Mouse (Mus musculus): ENCODE measurements around the gene Nkx3-2. TPM values are rescaled to one million over a fixed set of nuclear protein-coding genes. Genes with fewer than 3 reads are reported as not detected.

Nkx3-2 gene
- total and polyA plus RNA-seq, 3 experiments: not detected

GRCm38 (mm10) chr5:41765626-41766405 is 1.5 kb upstream of the Nkx3-2 start:
- no peak for DNase-seq (ENCODE audit: low read depth, low spot score)
- no peak overlapping the region for H3K9ac ChIP-seq (ENCODE audit: control insufficient read depth, low read depth, low read length, poor library complexity, severe bottlenecking)
- H3K27me3 ChIP-seq (ENCODE audit: control insufficient read depth in 1 of 2, insufficient read depth in 2 of 2, low read length in 2 of 2): no peaks in the 10 kb centered on the region
- no peaks in the 10 kb centered on the region for H3K9me3 ChIP-seq (replicated peaks; ENCODE audit: insufficient read depth, low read length)
- no peak overlapping the region for H3K4me3 ChIP-seq (ENCODE audit: control insufficient read depth in 1 of 2, insufficient read depth in 1 of 2, low read depth in 2 of 2, low read length in 2 of 2)
- H3K79me2 ChIP-seq (ENCODE audit: control insufficient read depth, insufficient read depth, low read length, poor library complexity): no peaks in the 10 kb centered on the region
- no peaks in the 10 kb centered on the region for H3K4me1 ChIP-seq (ENCODE audit: control insufficient read depth in 1 of 2, insufficient read depth in 2 of 2, low read length in 2 of 2)
- TF ChIP-seq JUND (IDR thresholded peaks at IDR 0.05; ENCODE audit: low read depth, low read length) (no peak), MAZ (IDR thresholded peaks at IDR 0.05; ENCODE audit: low read depth, low read length) (no peak), SMC3 (IDR thresholded peaks at IDR 0.05; ENCODE audit: low read depth, low read length) (no peak), BHLHE40 (IDR thresholded peaks at IDR 0.05; ENCODE audit: borderline replicate concordance, low read depth, low read length) (no peak), MAX (IDR thresholded peaks at IDR 0.05; ENCODE audit: low read length) (no peak), GABPA (IDR thresholded peaks at IDR 0.05; ENCODE audit: low read depth, low read length) (no peak), MAFK (IDR thresholded peaks at IDR 0.05; ENCODE audit: borderline replicate concordance, low read depth, low read length) (no peak), GATA1 (IDR thresholded peaks at IDR 0.05; ENCODE audit: low read depth, low read length) (no peak), SIN3A (IDR thresholded peaks at IDR 0.05; ENCODE audit: low read length) (no peak), USF1 (IDR thresholded peaks at IDR 0.05; ENCODE audit: low read depth, low read length) (no peak), MXI1 (IDR thresholded peaks at IDR 0.05; ENCODE audit: low read depth, low read length) (no peak), NELFE (IDR thresholded peaks at IDR 0.05; ENCODE audit: low read depth, low read length) (no peak), MYC (IDR thresholded peaks at IDR 0.05; ENCODE audit: low read depth, low read length) (no peak), TAL1 (IDR thresholded peaks at IDR 0.05; ENCODE audit: low read length) (no peak)
- no peak overlapping the region for H3K27ac ChIP-seq (ENCODE audit: control insufficient read depth, low read depth, low read length)
- H3K36me3 ChIP-seq (ENCODE audit: control insufficient read depth in 1 of 2, insufficient read depth in 2 of 2, low read length in 2 of 2): no peaks in the 10 kb centered on the region

- Histone ChIP-seq H3K36me3 (ENCODE audit: control insufficient read depth in 1 of 2, insufficient read depth in 2 of 2, low read length in 2 of 2) (no peaks in the 10 kb centered on the region), H3K27ac (ENCODE audit: control insufficient read depth, low read depth, low read length) (no peak overlapping the region), H3K4me3 (ENCODE audit: control insufficient read depth in 1 of 2, insufficient read depth in 1 of 2, low read depth in 2 of 2, low read length in 2 of 2) (no peak overlapping the region), H3K9ac (ENCODE audit: control insufficient read depth, low read depth, low read length, poor library complexity, severe bottlenecking) (no peak overlapping the region), H3K27me3 (ENCODE audit: control insufficient read depth in 1 of 2, insufficient read depth in 2 of 2, low read length in 2 of 2) (no peaks in the 10 kb centered on the region), H3K79me2 (ENCODE audit: control insufficient read depth, insufficient read depth, low read length, poor library complexity) (no peaks in the 10 kb centered on the region), H3K4me1 (ENCODE audit: control insufficient read depth in 1 of 2, insufficient read depth in 2 of 2, low read length in 2 of 2) (no peaks in the 10 kb centered on the region), H3K9me3 (replicated peaks; ENCODE audit: insufficient read depth, low read length) (no peaks in the 10 kb centered on the region)
- DNase-seq (ENCODE audit: low read depth, low spot score): no peak
- no peak for TF ChIP-seq SMC3 (IDR thresholded peaks at IDR 0.05; ENCODE audit: low read depth, low read length)
- no peak for TF ChIP-seq ZMIZ1 (IDR thresholded peaks at IDR 0.05; ENCODE audit: low read depth, low read length)
- TF ChIP-seq ZNF384 (IDR thresholded peaks at IDR 0.05; ENCODE audit: low read depth, low read length): no peak
- no peak for TF ChIP-seq MAX (IDR thresholded peaks at IDR 0.05; ENCODE audit: low read length)
- TF ChIP-seq RCOR1 (IDR thresholded peaks at IDR 0.05; ENCODE audit: low read depth, low read length): no peak
- no peak for TF ChIP-seq NELFE (IDR thresholded peaks at IDR 0.05; ENCODE audit: low read depth, low read length)
- TF ChIP-seq HCFC1 (IDR thresholded peaks at IDR 0.05; ENCODE audit: low read depth, low read length): no peak
- no peak for TF ChIP-seq NRF1 (IDR thresholded peaks at IDR 0.05; ENCODE audit: insufficient read depth, low read depth, low read length, poor library complexity, severe bottlenecking)
- no peak for TF ChIP-seq MYC (IDR thresholded peaks at IDR 0.05; ENCODE audit: low read depth, low read length)
- TF ChIP-seq UBTF (IDR thresholded peaks at IDR 0.05; ENCODE audit: borderline replicate concordance, insufficient read depth, low read depth, low read length): no peak
- TF ChIP-seq ELF1 (IDR thresholded peaks at IDR 0.05; ENCODE audit: low read depth, low read length): no peak
- TF ChIP-seq POLR2AphosphoS5 (IDR thresholded peaks at IDR 0.05; ENCODE audit: borderline replicate concordance, low read depth, low read length): no peak
- no peak for TF ChIP-seq POLR2A (IDR thresholded peaks at IDR 0.05; ENCODE audit: control insufficient read depth in 1 of 2, insufficient read depth in 1 of 2, low read depth in 1 of 2, low read length in 2 of 2, poor library complexity in 1 of 2)
- no peak for TF ChIP-seq GABPA (IDR thresholded peaks at IDR 0.05; ENCODE audit: low read depth, low read length)
- no peak for TF ChIP-seq MXI1 (IDR thresholded peaks at IDR 0.05; ENCODE audit: low read depth, low read length)
Observed at GRCm38 (mm10) chr5:41762947-41763730, 1.2 kb downstream of the Nkx3-2 start.

Measured in MEL (cell line).